Mouse (Mus musculus) E14TG2a.4 (cell line): ENCODE data around the gene Tigit.

Experiments
- CTCF ChIP-seq: conservative IDR thresholded peaks from 2 replicates; pipeline ENCODE4 v1.5.1; 2014; ENCODE audit warnings: low read length
- NANOG ChIP-seq: IDR thresholded peaks from 2 replicates; pipeline ENCODE4 v1.6.1; 2014; ENCODE audit warnings: borderline replicate concordance, low read length, mixed read lengths
- POU5F1 ChIP-seq: IDR thresholded peaks from 2 replicates; pipeline ENCODE4 v1.6.1; 2014; ENCODE audit warnings: low read length, borderline replicate concordance

- TF ChIP-seq CTCF: no peak
- TF ChIP-seq NANOG: no peak
- no peak for TF ChIP-seq POU5F1
These were observed 27.0 kb upstream of the Tigit start for GRCm38 (mm10) chr16:43690912-43691311.
